Mouse (Mus musculus) megakaryocyte, embryonic 14.5 days (primary cell): Measurements from ENCODE around the gene Psmd14. TPM values are rescaled to one million over a fixed set of nuclear protein-coding genes. Genes with fewer than 3 reads are reported as not detected.
A peak's percentile ranks its signal among the peaks of the same experiment; 100 is the strongest.

Source experiments
- H3K27me3 ChIP-seq: replicated peaks from 2 replicates; pipeline ENCODE3; 2012; ENCODE audit warnings: inconsistent platforms
- H3K36me3 ChIP-seq: replicated peaks from 2 replicates; pipeline ENCODE3; 2012; ENCODE audit warnings: low read length, inconsistent platforms, mixed read lengths
- H3K4me1 ChIP-seq: 2 replicates; pipeline ENCODE4 v1.6.1; 2012; ENCODE audit warnings: inconsistent platforms
- H3K4me3 ChIP-seq: replicated peaks from 2 replicates; pipeline ENCODE3; 2012; ENCODE audit warnings: moderate library complexity, mild to moderate bottlenecking, inconsistent platforms
- H3K9me3 ChIP-seq: 2 replicates; pipeline ENCODE4 v1.6.1; 2012; ENCODE audit warnings: inconsistent platforms
- FLI1 ChIP-seq: IDR thresholded peaks from 2 replicates; pipeline ENCODE4 v1.6.1; 2012; ENCODE audit warnings: low read length, inconsistent platforms, mixed read lengths
- GATA1 ChIP-seq: IDR thresholded peaks from 3 replicates; pipeline ENCODE4 v1.6.1; 2012; ENCODE audit warnings: mixed read lengths, low read length, inconsistent platforms, borderline replicate concordance
- polyA plus RNA-seq: library from polyadenylated mRNA; stranded (reverse); fragments of >175 nt; gene quantifications from 2 replicates; pipeline ENCODE4 v1.2.3, GENCODE M21; 2012; ENCODE audit warnings: low replicate concordance; ENCODE audit not compliant: insufficient read depth

Psmd14 gene
- polyA plus RNA-seq, 1 experiment, result 6.4 TPM

DNA sequence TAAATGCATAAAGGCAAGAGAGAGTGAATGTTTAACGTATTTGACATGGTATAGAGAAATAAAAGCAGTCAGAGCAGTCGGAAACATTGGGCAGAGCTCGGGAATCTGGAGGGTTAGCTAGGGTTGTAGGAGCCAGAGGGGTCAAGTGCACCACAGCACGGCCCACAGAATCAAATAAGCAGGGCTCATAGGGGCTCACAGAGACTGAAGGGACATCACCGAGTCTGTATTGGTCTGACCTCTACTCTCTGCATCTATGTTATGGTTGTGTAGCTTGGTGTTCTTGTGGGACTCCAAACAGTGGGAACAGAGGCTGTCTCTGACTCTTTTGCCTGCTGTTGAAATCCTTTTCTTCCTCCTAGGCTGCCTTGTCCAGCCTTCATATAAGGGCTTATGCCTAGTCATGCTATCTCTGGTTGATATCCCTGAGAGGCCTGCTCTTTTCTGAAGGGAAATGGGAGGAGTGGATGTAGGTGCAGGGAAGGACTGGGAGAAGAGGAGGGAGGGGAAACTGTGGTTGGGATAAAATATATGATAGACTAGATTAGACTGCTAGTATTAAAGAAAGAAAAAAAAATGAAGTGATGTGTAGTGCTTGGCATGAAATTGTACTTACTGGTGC is 47.9 kb downstream of the Psmd14 start:
- Histone ChIP-seq H3K4me1 (peaks cover 19% of the 10 kb centered on the region), H3K36me3 (peaks cover 30% of the 10 kb centered on the region), H3K27me3 (no peaks in the 10 kb centered on the region), H3K4me3 (no peak overlapping the region), H3K9me3 (no peaks in the 10 kb centered on the region)
- TF ChIP-seq FLI1 (no peak), GATA1 (no peak)

- Histone ChIP-seq H3K36me3 (peaks cover 36% of the 10 kb centered on the region), H3K9me3 (no peaks in the 10 kb centered on the region), H3K4me3 (no peak overlapping the region), H3K4me1 (peaks cover 19% of the 10 kb centered on the region), H3K27me3 (no peaks in the 10 kb centered on the region)
- TF ChIP-seq GATA1 (no peak), FLI1 (no peak)
These were observed 48.5 kb downstream of the Psmd14 start for GRCm38 (mm10) chr2:61760044-61760443.

GRCm38 (mm10) chr2:61764470-61765105 is 53.1 kb downstream of the Psmd14 start:
- no peak for TF ChIP-seq FLI1
- no peak overlapping the region for H3K4me3 ChIP-seq
- no peaks in the 10 kb centered on the region for H3K27me3 ChIP-seq
- no peaks in the 10 kb centered on the region for H3K9me3 ChIP-seq
- peaks cover 47% of the 10 kb centered on the region for H3K36me3 ChIP-seq
- H3K4me1 ChIP-seq, result peaks cover 6% of the 10 kb centered on the region

DNA sequence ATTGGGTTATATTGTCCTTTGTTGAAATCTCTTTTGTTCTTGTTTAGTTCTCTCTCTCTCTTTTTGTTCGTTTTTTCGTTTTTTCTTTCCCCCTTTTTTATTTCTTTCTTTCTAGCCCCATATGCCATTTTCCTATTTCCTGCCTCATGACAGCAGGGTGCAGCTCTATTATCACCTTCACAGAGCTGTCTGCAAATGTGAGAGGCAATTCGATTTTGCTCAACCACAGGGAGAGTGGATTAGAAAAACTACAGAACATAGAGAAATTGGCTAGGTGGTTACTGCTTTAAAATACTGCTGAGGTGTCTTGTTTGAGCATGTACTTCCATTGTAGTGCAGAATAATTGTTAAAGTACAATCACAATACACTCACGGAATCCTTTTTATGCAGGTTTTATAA is 54.0 kb downstream of the Psmd14 start:
- peaks cover 41% of the 10 kb centered on the region for H3K36me3 ChIP-seq
- H3K27me3 ChIP-seq, result no peaks in the 10 kb centered on the region
- no peak overlapping the region for H3K4me3 ChIP-seq
- no peak for TF ChIP-seq GATA1
- no peak for TF ChIP-seq FLI1
- no peaks in the 10 kb centered on the region for H3K9me3 ChIP-seq
- no peaks in the 10 kb centered on the region; the same call in 1 of the 2 replicates for H3K4me1 ChIP-seq

GRCm38 (mm10) chr2:61780794-61781193 is 69.3 kb downstream of the Psmd14 start:
- TF ChIP-seq FLI1 (no peak), GATA1 (no peak)
- no peaks in the 10 kb centered on the region for H3K4me1 ChIP-seq
- H3K4me3 ChIP-seq, result no peak overlapping the region
- peaks cover 74% of the 10 kb centered on the region for H3K36me3 ChIP-seq
- H3K27me3 ChIP-seq, result no peaks in the 10 kb centered on the region
- no peaks in the 10 kb centered on the region for H3K9me3 ChIP-seq

GRCm38 (mm10) chr2:61794960-61795359 is 83.5 kb downstream of the Psmd14 start:
- H3K36me3 ChIP-seq, result peaks cover 62% of the 10 kb centered on the region
- no peak for TF ChIP-seq FLI1
- no peak for TF ChIP-seq GATA1
- no peaks in the 10 kb centered on the region for H3K4me1 ChIP-seq
- no peaks in the 10 kb centered on the region for H3K27me3 ChIP-seq
- no peak overlapping the region for H3K4me3 ChIP-seq
- no peaks in the 10 kb centered on the region for H3K9me3 ChIP-seq

- H3K4me1 ChIP-seq, result peaks cover 5% of the 10 kb centered on the region
- H3K36me3 ChIP-seq, result peaks cover 54% of the 10 kb centered on the region
- TF ChIP-seq GATA1, result no peak
- TF ChIP-seq FLI1, result no peak
- H3K27me3 ChIP-seq, result peaks cover 9% of the 10 kb centered on the region
- no peak overlapping the region for H3K4me3 ChIP-seq
- no peaks in the 10 kb centered on the region for H3K9me3 ChIP-seq
These were observed 86.6 kb downstream of the Psmd14 start for GRCm38 (mm10) chr2:61798048-61798447.

DNA sequence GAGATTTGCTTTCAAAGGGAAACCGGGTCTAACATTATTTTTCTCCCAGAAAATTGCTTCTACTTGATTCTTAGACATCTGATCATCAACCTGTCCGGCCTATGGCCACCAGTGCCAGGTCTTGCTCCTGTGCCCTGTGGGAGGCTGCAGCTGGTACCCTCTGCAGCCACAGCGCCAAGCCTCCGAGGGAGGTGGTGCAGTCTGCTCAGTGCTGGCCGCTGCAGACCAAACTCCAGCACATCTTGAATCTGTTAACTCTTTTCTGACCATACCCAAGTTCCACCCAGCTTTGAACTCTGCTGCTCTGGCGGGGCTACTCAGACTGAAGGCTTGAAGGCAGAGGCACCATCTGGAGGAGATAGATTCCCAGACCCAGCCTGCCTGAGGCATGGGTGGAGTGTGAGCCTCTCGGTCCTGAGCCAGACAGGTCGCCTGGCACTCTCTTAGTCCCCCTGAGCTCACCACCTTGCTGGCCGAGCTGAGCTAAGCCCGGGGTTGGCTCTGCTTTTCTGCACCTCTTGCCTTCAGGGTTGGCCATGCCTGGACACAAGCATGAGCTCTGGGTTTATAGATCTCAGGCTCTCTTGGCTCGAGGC is 91.3 kb downstream of the Psmd14 start, which contains the start of gene Tbr1:
TSS of gene Tbr1 (plus strand) at position 275 of the 596 bp plus-strand sequence.
- TF ChIP-seq FLI1 (no peak), GATA1 (no peak)
- H3K4me3 ChIP-seq, result peak within 1 kb of the TSS; percentile 68
- no peaks in the 10 kb centered on the region for H3K9me3 ChIP-seq
- H3K27me3 ChIP-seq, result peaks cover 54% of the 10 kb centered on the region
- H3K4me1 ChIP-seq, result peaks cover 43% of the 10 kb centered on the region
- H3K36me3 ChIP-seq, result peaks cover 34% of the 10 kb centered on the region

GRCm38 (mm10) chr2:61803443-61804367 is 92.2 kb downstream of the Psmd14 start:
- Histone ChIP-seq H3K36me3 (peaks cover 26% of the 10 kb centered on the region), H3K27me3 (peaks cover 62% of the 10 kb centered on the region), H3K4me3 (peak overlapping the region; percentile 68), H3K9me3 (no peaks in the 10 kb centered on the region), H3K4me1 (peaks cover 45% of the 10 kb centered on the region)
- TF ChIP-seq FLI1, result no peak
- no peak for TF ChIP-seq GATA1
